Mouse (Mus musculus) heart, postnatal 25 days (tissue): ENCODE results near the gene Slc6a9. TPM values are rescaled to one million over a fixed set of nuclear protein-coding genes. Genes with fewer than 3 reads are reported as not detected.
A peak's percentile ranks its signal among the peaks of the same experiment; 100 is the strongest.

Experiments
- DNase-seq: peaks from one replicate; pipeline ENCODE4 v3.0.0; 2022; ENCODE audit warnings: low spot score
- intact Hi-C: fragments of 180-260 bp; cut with DNase I; formaldehyde crosslinking; loops from one replicate; pipeline ENCODE4 v1.15.1; 2025
- total RNA-seq, 2 experiments: library from RNA; stranded (reverse); gene quantifications; 2 replicates each; pipeline ENCODE4 v1.2.3; 2021

The Slc6a9 gene
- total RNA-seq, 2 experiments from 2014 or later: 2.6 to 2.7 TPM

- intact Hi-C loops: no loop called here
- no peak for DNase-seq
Observed at GRCm38 (mm10) chr4:117898111-117898510, 63.8 kb downstream of the Slc6a9 start.

- intact Hi-C loops: no loop called here
- no peak for DNase-seq
Observed at GRCm38 (mm10) chr4:117904094-117904493, 69.8 kb downstream of the Slc6a9 start.

DNA sequence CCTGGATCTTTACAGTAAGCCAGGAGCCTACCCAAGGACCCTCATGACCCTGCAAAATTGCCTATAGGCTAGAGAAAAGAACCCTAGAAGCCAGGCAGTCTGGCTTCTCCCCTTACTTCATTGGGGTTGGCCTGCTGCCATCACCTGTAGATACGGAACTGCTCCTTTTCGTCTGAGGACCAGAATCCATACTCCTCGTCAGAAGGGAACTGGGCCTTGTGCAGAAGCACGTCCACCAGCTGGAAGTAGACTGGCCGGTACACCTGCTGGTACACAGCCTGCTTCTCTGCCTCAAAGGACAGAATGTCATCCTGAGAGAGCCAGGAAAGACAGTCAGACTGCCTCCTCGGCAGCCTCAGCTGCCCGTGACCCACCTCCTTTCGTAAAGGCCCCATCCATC lies 70.5 kb downstream of the Slc6a9 start:
- DNase-seq: no peak
- intact Hi-C loops: no loop called here

DNA sequence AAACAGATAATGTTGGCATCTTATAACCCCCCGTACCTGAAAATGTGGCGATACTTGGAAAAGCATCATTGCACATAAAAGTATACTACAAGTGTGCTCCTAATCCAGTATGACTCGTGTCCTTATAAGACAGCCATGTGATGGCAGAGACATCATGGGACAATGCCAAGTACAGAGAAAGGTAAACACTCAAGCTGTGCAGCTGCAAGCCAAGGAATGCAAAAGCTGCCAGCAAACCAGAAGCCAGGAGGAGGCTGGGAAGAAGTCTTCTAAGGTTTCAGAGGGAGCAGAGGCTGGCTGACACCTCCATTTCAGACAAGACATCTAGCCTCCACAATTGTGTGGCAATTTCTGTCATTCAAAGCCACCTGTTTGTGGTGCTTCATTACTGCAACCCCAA lies 71.9 kb downstream of the Slc6a9 start:
- intact Hi-C loops: no loop called here
- no peak for DNase-seq

- intact Hi-C loops: no loop called here
- DNase-seq: no peak
Observed at GRCm38 (mm10) chr4:117908834-117909453, 74.6 kb downstream of the Slc6a9 start.

DNA sequence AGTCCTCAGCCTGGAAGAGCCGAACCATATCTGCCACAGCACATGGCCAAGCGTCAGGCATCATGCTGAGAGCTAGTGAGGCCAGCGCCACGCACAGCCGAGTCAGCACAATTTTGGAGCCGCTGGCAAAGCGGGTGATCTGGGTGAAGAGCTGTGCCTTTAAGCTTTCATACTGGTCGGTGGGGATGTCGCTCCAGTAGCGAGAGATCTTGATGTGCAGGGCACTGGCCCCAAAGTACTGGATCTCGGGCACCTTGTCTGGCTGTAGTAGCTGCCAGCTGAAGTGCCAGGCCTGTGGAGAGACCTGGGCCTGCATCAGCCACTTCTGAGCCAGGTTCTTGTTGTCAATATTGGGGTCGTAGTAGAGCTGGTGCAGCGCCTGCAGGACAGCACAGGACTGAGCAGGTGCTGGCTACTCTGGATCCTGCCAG lies 77.8 kb downstream of the Slc6a9 start:
- DNase-seq: no peak
- intact Hi-C loops: loop anchor here (5.0 kb wide), 1 partner anchor 265 kb away; no protein-coding TSS in a partner anchor

GRCm38 (mm10) chr4:117912685-117913273 lies 78.5 kb downstream of the Slc6a9 start:
- DNase-seq: no peak
- intact Hi-C loops: loop anchor here (5.0 kb wide), 1 partner anchor 265 kb away; no protein-coding TSS in a partner anchor

DNA sequence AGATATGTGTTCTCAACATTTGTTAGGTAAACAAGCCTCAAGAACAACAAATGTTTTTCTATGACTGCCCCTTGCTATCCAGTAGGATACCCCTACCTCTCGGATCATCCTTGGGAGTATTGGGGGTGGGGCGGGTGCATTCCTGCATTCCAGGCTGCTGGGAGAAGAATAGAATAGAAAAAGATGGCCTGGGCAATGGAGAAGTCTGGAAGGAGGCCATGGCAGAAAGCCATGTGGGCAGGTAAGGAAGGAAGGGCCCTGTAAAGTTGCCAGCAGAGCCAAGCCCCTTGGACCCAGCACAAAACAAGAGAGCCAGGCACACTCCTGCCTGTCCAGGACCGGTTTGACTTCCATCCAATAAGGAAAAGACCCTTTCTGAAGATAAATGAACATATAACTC lies 79.1 kb downstream of the Slc6a9 start:
- DNase-seq: no peak

DNA sequence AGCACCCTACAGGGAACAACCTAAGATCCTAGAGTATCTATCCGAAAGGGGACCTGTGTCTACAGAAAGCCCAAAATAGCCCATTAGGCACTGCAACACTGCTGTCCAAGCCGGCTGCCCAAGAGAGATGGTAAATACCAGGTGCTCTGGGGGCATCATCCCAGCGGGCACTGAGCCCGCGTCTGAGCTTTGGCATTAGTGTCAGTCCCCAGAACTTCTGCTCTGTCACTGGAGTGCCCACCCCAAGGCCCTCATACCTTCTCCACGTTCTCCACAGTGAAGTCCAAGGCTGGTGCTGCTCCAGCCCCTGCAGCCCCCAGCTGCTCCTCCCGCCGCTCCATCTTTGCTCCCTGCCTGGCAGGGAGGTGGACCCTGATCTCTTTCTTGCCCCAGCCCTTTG lies 79.7 kb downstream of the Slc6a9 start:
- DNase-seq: no peak
- intact Hi-C loops: loop anchor here (1.0 to 5.0 kb wide), 2 partner anchors 22 to 263 kb away; partner anchors contain the start of gene Dph2

More for the DNA sequence above, 79.1 kb downstream of the Slc6a9 start:
- intact Hi-C loops: loop anchor here (5.0 kb wide), 1 partner anchor 264 kb away; no protein-coding TSS in a partner anchor

DNA sequence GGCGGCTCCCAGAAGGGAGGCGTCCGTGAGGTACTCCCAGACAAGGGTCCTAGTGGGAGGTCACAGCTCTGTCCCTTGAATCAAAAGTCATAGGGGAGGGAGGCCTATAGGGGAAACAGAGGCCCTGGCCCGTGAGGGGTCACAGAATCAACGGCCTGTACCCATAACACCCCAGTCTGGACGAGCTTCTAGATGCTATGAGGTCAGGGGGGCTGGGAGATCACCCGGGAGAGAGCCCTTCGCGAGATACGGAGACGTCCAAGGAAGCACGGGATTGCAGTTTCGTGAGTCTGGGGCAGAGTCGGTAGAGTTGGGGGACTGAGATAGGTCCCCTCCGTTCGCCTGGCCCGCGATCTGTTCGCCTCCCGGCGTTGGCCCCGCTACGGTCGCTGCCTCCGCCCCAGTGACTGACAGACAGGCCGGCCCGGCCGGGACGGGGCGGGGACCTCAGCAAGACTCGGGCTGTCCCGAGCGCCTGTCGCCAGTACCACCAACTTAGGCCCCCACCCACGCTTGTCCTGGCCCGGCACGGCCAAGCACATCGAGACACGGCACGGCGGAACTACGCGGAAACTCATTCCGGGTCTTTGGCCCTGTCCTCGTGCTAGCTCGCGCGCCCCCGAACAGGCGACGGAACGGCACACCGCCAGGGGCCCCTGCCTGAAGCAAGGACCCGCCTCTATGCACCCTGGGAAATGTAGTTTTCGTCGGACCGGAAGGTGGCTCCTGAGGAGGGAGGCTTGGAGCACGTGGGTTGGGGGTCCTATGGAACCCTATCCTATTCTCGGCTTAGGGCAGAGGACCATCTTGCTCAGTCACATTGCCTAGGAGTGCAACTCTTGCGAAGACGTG lies 80.5 kb downstream of the Slc6a9 start, which contains the start of gene Ipo13:
Ipo13 (minus strand) TSS at position 409 of the 852 bp plus-strand sequence.
- intact Hi-C loops: loop anchor here (1.0 to 5.0 kb wide), 2 partner anchors 23 to 262 kb away; partner anchors contain the start of gene Dph2
- DNase-seq: peak; percentile 86

GRCm38 (mm10) chr4:117915489-117916105 lies 81.3 kb downstream of the Slc6a9 start:
- intact Hi-C loops: no loop called here
- DNase-seq: no peak

DNA sequence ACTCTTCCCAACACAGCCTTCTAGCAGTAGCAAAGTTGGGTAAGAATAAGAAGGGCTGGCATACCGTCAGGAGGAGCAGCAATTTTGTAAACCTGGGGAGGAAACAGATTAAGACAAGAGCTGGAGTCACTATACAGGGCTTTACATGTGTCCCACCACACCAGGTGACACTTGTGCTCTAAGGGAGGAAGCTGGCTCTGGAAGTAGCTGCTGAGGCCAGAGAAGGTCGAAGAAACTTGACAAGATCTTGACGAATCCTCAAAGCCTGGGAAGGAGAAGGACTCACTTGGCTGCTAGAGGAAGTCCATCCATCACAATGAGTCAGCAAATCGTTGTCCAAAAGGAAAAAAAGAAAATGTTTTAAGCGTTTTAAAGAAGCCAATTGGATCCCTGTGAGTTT lies 82.1 kb downstream of the Slc6a9 start:
- intact Hi-C loops: no loop called here
- DNase-seq: no peak

DNA sequence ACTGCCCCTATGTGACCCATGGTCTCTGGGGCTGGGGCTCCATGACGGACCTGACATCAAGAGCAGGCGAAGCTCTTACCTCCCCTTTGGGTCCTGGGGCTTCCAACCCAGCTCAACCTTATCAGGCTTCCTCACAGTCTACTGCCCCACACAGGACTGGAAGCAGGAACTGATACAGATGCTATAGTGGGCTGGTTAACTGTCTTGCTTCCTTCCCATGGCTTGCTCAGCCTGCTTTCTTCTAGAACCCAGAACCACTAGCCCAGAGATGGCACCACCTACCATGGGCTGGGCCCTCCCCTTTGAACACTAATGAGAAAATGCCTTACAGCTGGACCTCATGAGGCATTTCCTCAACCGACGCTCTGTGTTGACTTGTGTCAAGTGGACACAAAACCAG lies 83.1 kb downstream of the Slc6a9 start:
- intact Hi-C loops: no loop called here

GRCm38 (mm10) chr4:117917847-117918246 lies 83.5 kb downstream of the Slc6a9 start:
- DNase-seq: no peak
- intact Hi-C loops: no loop called here

More for the DNA sequence above, 83.1 kb downstream of the Slc6a9 start:
- no peak for DNase-seq

- no peak for DNase-seq
- intact Hi-C loops: no loop called here
Observed at GRCm38 (mm10) chr4:117918261-117918660, 84.0 kb downstream of the Slc6a9 start.

DNA sequence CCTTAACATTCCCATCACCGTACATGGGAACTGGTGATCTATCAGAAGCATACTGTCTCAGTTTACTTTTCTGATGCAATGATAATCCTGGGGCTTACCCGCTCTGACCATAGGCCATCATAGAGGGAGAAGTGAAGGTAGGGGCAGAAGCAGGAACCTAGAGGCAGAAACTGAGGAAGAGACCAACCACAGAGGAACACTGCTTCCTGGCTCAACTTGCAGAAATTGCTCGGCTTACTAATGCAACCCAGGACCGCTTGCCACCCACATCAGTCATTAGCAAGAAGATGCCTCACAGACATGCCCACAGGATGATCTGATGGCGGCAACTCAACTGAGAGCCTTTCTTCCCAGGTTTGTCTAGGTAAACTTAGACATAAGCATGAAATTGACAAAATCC lies 84.5 kb downstream of the Slc6a9 start:
- intact Hi-C loops: no loop called here
- no peak for DNase-seq

GRCm38 (mm10) chr4:117921358-117921757 lies 87.1 kb downstream of the Slc6a9 start:
- DNase-seq: no peak
- intact Hi-C loops: no loop called here

DNA sequence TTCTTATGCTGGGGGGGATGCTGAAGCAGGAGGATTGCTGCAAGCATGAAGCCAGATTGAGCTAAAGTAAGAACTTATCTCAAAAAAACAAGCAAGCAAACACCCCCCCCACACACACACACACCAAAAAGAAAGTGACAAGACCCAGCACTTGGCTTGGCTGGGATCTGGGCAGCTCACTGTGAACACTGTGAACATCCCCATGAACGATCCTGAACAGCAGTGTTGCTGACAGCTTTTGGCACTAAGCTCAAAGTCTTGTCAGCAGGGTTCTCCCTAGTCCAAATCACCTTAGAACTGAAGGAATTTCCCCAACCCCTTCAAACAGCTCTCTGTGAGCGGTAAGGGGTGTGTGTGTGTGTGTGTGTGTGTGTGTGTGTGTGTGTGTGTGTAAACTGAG lies 89.1 kb downstream of the Slc6a9 start:
- DNase-seq: no peak

More for the DNA sequence above, 89.1 kb downstream of the Slc6a9 start:
- intact Hi-C loops: no loop called here
